Mouse (Mus musculus): ENCODE measurements around the gene Olfr1291-ps1. TPM values are rescaled to one million over a fixed set of nuclear protein-coding genes. Genes with fewer than 3 reads are reported as not detected.

The Olfr1291-ps1 gene
- polyA plus RNA-seq, 1 experiment from 2014 or later = not detected

Other genes starting within 250 kb of the Olfr1291-ps1 start
- not detected in 2 replicates for gene Olfr1276, start 242.7 kb upstream of the Olfr1291-ps1 start, polyA plus RNA-seq (2015; fragmentation: Nextera tagmentation; extraction: Ambion mirVana)
- gene Olfr1277, start 223.1 kb upstream of the Olfr1291-ps1 start, polyA plus RNA-seq (2015; fragmentation: Nextera tagmentation; extraction: Ambion mirVana) = not detected in 2 replicates
- gene Olfr1278, start 207.0 kb upstream of the Olfr1291-ps1 start, polyA plus RNA-seq (2015; fragmentation: Nextera tagmentation; extraction: Ambion mirVana) = not detected in 2 replicates
- not detected in 2 replicates for gene Olfr1279, start 196.5 kb upstream of the Olfr1291-ps1 start, polyA plus RNA-seq (2015; fragmentation: Nextera tagmentation; extraction: Ambion mirVana)
- gene Olfr1280, start 183.2 kb upstream of the Olfr1291-ps1 start, polyA plus RNA-seq (2015; fragmentation: Nextera tagmentation; extraction: Ambion mirVana) = not detected in 2 replicates
- not detected in 2 replicates for gene Olfr1281, start 170.7 kb upstream of the Olfr1291-ps1 start, polyA plus RNA-seq (2015; fragmentation: Nextera tagmentation; extraction: Ambion mirVana)
- gene Olfr1282, start 161.1 kb upstream of the Olfr1291-ps1 start, polyA plus RNA-seq (2015; fragmentation: Nextera tagmentation; extraction: Ambion mirVana) = not detected in 2 replicates
- not detected in 2 replicates for gene Olfr1283, start 130.4 kb upstream of the Olfr1291-ps1 start, polyA plus RNA-seq (2015; fragmentation: Nextera tagmentation; extraction: Ambion mirVana)
- not detected in 2 replicates for gene Olfr1284, start 121.7 kb upstream of the Olfr1291-ps1 start, polyA plus RNA-seq (2015; fragmentation: Nextera tagmentation; extraction: Ambion mirVana)
- gene Olfr1286, start 74.1 kb upstream of the Olfr1291-ps1 start, polyA plus RNA-seq (2015; fragmentation: Nextera tagmentation; extraction: Ambion mirVana) = not detected in 2 replicates
- not detected in 2 replicates for gene Olfr1287, start 48.0 kb upstream of the Olfr1291-ps1 start, polyA plus RNA-seq (2015; fragmentation: Nextera tagmentation; extraction: Ambion mirVana)
- not detected in 2 replicates for gene Olfr1288, start 23.1 kb upstream of the Olfr1291-ps1 start, polyA plus RNA-seq (2015; fragmentation: Nextera tagmentation; extraction: Ambion mirVana)
- not detected in 2 replicates for gene Olfr1289, start 16.4 kb upstream of the Olfr1291-ps1 start, polyA plus RNA-seq (2015; fragmentation: Nextera tagmentation; extraction: Ambion mirVana)
- gene Olfr1290, start 3.4 kb upstream of the Olfr1291-ps1 start, polyA plus RNA-seq (2015; fragmentation: Nextera tagmentation; extraction: Ambion mirVana) = not detected in 2 replicates
- not detected in 2 replicates for gene Olfr1293-ps, start 28.0 kb downstream of the Olfr1291-ps1 start, polyA plus RNA-seq (2015; fragmentation: Nextera tagmentation; extraction: Ambion mirVana)
- not detected in 2 replicates for gene Olfr1294, start 43.1 kb downstream of the Olfr1291-ps1 start, polyA plus RNA-seq (2015; fragmentation: Nextera tagmentation; extraction: Ambion mirVana)
- gene Olfr1295, start 72.5 kb downstream of the Olfr1291-ps1 start, polyA plus RNA-seq (2015; fragmentation: Nextera tagmentation; extraction: Ambion mirVana) = not detected in 2 replicates
- gene Olfr1297, start 129.3 kb downstream of the Olfr1291-ps1 start, polyA plus RNA-seq (2015; fragmentation: Nextera tagmentation; extraction: Ambion mirVana) = not detected in 2 replicates
- gene Olfr1298, start 152.0 kb downstream of the Olfr1291-ps1 start, polyA plus RNA-seq (2015; fragmentation: Nextera tagmentation; extraction: Ambion mirVana) = not detected in 2 replicates
- gene Olfr1299, start 164.2 kb downstream of the Olfr1291-ps1 start, polyA plus RNA-seq (2015; fragmentation: Nextera tagmentation; extraction: Ambion mirVana) = not detected in 2 replicates